Mouse (Mus musculus) cerebellum, postnatal 10 days (tissue): ENCODE results near the gene Tspan14.

Experiments
- DNase-seq, 2 experiments: peaks; one replicate each; pipeline ENCODE4 v3.0.0; 2021; ENCODE audit warnings: mixed read lengths in 2 of 2

Gene Tspan14

DNA sequence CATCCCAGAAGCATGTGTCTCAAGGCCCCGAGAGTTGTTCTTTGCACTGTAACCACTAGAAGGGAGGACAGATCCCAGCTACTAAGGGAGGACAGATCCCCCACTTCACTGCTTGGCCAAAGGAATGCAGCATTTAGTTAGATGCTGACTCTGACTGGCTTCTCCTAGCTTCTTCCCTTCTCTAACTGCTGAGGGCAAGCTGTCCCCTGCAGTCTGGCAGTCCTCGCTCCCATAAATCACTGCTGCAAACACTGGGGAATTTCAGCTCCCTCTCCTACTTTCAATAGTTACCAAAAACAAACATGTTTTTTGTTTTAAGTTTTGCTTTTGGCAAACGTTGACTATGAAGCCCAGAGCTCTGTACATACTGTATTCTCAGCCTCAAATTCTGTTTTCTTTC is 96.0 kb downstream of the Tspan14 start:
- DNase-seq = no peak

DNA sequence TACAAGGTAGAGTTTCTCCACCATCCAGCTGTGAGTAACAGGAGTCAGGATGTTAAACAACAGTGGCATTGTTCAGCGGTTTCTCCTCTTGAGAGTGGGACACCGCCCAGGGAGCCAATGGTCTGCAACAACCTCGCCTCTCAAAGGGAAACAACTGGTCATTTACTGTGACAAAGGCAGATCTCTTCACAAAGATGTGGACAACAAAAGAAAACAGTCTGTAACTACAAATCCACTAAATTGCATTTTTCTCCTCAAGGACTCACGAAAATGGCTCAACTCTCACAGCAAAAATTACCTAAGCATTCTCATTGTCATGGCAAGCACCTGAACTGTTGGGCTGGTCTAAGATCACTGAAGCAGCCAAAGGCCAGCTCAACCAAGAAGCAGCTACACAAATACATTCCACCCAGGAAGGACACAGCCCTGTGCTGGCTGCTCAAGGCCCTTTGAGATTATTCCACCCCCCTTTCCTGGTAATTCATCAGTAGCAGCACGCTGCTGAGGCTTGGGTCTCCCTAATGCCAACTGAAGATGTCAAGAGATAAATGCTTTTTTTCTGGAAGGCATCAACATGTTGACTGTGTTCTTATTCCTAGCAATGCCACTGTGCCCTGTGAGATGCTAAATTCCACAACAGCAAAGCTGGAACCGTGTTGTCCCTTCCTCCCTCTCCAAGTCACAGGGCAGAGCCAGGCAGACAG is 101.6 kb downstream of the Tspan14 start:
- no peak for DNase-seq

DNA sequence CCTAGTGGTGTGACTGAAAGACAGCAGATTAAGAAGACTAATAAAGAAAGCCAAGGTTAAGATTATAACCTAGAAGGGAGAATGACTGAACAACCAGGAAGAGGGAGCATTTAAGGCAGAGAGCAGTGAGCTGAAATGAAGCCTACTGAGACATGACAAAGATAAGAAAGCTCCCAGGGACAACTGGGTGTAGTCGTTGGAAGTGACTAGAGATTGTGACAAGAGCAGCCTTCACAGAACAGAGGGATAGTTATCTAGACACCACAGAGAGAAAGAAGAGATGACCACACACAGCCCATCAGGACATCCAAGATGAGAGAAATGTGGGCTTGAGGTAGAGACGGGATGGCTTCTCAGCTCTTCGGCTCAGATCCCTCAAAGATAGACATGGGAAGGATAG is 102.9 kb downstream of the Tspan14 start:
- no peak for DNase-seq

DNA sequence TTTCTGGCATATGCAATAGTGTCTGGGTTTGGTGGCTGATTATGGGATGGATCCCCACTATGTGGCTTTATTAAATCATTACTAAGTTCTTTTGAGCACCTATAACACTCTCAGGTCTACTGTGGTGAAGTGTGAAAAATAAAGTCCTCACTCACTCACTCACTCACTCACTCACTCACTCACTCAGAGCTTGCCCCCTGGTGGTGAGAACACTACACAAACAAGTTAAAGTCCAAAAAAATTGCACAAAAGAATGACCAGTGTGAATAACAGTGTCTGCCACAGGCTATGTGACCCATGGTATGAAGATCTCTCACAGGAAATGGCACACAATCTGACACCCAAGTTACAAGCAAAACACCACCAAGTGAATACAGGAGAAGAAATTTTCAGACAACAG is 103.6 kb downstream of the Tspan14 start:
- no peak for DNase-seq
